Mouse (Mus musculus): ENCODE measurements at regions not wholly inside any gene's neighbourhood (a gene's known extent, or its start where the extent isn't known, plus 50 kb on each side); places are given as distances from the start of the nearest gene placed in this dataset.

- DNase-seq: no peak
Observed at GRCm38 (mm10) chr13:83716711-83717171, 212.9 kb downstream of the Mef2c start.

- no peak for DNase-seq
Observed at GRCm38 (mm10) chr13:83717686-83718210, 213.9 kb downstream of the Mef2c start.

DNA sequence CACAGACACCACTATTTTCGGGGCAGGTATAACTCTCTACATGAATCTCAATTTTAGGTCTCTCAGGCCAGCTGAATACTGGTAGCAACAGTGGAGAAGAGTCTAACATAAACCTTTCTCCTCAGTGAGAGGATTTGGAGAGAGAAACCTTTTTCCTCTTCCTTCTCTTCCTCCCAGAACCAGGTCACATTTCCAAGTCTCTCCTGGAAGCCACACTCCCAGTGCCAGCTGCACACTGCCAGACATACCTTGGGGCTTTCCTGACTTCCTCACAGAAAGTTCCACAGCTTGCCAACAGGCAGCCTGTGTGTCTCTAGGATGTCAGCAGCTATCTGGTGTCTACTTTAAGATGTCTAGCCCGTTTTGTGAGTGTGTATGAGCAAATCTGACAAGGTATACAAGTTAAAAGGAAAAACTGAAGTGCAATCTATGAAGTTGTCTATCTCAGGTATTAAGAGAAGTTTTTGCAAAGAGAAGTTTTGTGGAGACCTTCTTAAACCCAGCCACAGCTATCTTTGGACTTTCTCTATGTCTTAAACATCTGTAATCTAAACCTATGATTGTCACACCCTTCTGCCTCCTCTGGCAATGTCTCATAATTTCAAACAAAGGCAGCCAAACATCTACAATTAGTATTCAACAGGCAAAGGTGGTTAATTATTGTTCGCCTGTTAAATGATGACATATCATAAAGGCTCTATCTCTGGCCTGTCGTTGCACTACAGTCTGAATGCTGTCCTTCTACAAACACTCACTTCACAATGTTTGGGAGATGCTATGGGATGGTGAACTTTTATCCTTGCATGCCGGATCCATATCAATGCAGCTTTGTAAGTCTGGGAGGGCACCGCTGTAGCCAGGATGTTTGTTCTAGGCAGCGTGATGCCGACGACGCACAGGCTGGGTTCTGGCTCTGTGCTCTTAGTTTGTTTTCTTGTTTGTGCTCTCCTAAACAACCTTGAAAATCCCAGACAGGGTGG, 214.9 kb downstream of the Mef2c start:
- DNase-seq: no peak

DNA sequence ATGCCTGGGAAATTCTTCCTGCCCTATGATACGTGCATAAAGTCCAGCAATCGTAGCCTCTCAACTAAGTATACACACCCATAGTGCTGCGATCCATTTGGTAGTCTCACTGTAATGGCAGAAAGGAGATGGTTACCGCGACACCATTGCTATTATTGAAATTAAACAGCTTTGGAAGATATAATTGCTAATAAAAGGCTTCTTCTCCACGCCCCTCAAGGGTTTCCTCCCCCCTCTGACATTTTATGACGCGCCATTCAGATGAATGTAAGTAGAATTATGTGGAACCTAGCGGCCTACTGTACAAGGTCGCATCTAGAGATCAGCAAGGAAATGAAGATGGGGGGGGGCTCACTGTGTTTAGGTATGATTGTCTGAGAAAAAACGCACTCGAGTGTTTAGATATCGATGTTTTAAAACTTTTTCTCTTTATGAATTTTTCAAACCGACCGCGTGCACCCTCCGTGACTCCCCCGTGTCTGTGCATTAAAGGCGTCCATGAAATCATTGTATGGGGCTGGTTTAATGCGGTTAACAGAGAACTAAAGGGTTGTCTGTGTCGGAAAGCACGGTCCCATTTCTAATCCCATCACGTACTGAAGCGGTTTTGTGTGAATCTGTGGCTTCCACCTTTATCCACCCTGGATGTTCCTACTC, 215.9 kb downstream of the Mef2c start:
- no peak for DNase-seq

GRCm38 (mm10) chr13:83720352-83720751, 216.5 kb downstream of the Mef2c start:
- no peak for DNase-seq

- peak in 1 of 2 experiments; percentile 23 for DNase-seq
Observed at GRCm38 (mm10) chr13:83720883-83721371, 217.1 kb downstream of the Mef2c start.

- peak in 1 of 2 experiments; percentile 19 for DNase-seq
Observed at GRCm38 (mm10) chr13:83721563-83721962, 217.7 kb downstream of the Mef2c start.

GRCm38 (mm10) chr13:83722241-83722640, 218.4 kb downstream of the Mef2c start:
- DNase-seq: no peak

- no peak for DNase-seq
Observed at GRCm38 (mm10) chr13:83722791-83723190, 219.0 kb downstream of the Mef2c start.

- DNase-seq: no peak
Observed at GRCm38 (mm10) chr13:83723396-83723795, 219.6 kb downstream of the Mef2c start.

- no peak for DNase-seq
Observed at GRCm38 (mm10) chr13:83724196-83724595, 220.4 kb downstream of the Mef2c start.

GRCm38 (mm10) chr13:83724995-83725394, 221.2 kb downstream of the Mef2c start:
- DNase-seq: peak; percentile 74 to 77

- DNase-seq: no peak
Observed at GRCm38 (mm10) chr13:83725831-83726230, 222.0 kb downstream of the Mef2c start.

- DNase-seq: no peak
Observed at GRCm38 (mm10) chr13:83726346-83726975, 222.6 kb downstream of the Mef2c start.

- peak in 1 of 2 experiments; percentile 22 for DNase-seq
Observed at GRCm38 (mm10) chr13:83727051-83727765, 223.4 kb downstream of the Mef2c start.

GRCm38 (mm10) chr13:83727766-83728395, 224.0 kb downstream of the Mef2c start:
- no peak for DNase-seq

DNA sequence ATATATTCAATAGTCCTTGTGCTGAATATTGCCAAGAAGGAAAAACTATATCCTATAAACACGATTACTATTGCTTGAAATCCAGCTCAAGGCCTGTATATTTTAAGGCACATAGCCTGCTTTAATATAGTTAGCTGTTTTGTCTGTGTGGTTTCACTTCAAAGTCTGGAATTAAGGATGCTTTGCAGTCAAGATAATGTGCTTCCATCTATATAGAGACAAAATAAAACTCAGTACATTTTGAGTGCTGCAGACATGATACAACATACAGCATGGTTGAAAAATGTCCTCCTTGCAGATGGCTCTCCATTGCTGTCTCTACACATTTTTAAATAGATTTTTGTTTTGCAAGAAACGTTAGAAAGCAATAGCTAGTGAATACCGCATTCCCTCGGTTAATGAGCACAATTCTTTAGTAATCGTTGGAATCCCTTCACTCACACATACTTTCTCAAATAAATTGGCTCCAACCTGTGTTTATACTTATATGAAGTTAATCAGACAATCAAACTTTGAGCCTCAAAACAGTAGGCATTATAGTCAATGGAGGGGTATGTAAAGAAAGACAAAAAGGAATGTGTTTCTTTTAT, 224.7 kb downstream of the Mef2c start:
- DNase-seq: no peak

DNA sequence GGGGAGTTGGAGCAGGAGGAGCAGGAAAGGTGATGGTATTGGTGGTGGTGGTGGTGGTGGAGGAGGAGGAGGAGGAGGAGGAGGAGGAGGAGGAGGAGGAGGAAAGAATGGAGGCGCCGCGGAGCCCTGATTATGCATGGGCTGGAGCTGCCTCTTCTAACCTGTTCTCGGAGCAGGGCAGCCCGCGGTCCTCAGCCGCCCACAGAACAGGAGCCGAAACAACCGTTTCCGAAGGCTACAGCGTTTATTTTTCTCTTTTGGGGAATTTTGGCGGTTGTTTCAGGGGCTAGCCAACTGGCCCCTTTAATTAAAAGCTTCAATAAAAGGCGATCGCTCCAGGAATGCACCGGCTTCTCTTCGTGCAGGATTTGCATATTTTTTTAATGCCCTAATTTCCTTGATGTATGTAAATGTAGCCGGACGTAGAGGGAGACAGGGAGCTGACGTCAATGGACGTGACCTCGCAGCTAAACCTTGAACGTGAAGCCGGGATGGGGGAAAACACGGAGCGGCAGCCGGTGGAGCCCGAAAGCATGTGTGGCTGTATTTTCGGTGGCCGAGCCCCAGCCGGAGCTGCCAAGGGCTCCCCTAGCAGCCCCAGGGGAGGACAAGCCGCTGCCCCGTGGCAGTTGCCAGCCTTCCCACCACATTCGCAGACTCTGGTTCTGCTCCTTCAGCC, 225.6 kb downstream of the Mef2c start:
- DNase-seq: peak; percentile 43 to 57

- peak; percentile 29 to 64 for DNase-seq
Observed at GRCm38 (mm10) chr13:83730155-83730712, 226.4 kb downstream of the Mef2c start.
